Mouse (Mus musculus): ENCODE measurements around the gene Gnaz. TPM values are rescaled to one million over a fixed set of nuclear protein-coding genes. Genes with fewer than 3 reads are reported as not detected.

Gnaz gene
- polyA plus RNA-seq, 1 experiment from 2014 or later = 3.7 TPM

- no peaks in the 10 kb centered on the region for H3K9me3 ChIP-seq (ENCODE audit: low read length)
- H3K4me2 ChIP-seq (ENCODE audit: low read depth, low read length) = peak overlapping the region; percentile 33; the same call in 1 of the 2 replicates
- H3K9ac ChIP-seq (replicated peaks) = no peak overlapping the region
- H3K27me3 ChIP-seq (ENCODE audit: insufficient read depth, low read length) = no peaks in the 10 kb centered on the region
- H3K4me1 ChIP-seq (ENCODE audit: insufficient read depth) = peaks cover 42% of the 10 kb centered on the region
- TF ChIP-seq EP300 (IDR thresholded peaks at IDR 0.05; ENCODE audit: low read depth) = no peak
- TF ChIP-seq CTCF (IDR thresholded peaks at IDR 0.05; ENCODE audit: low read depth) = no peak
- 59% methylated on average over 8 of the region's 8 CpGs for WGBS (ENCODE audit: insufficient replicate concordance)
- ATAC-seq (peak; percentile 46), DNase-seq (peak; percentile 48)
- H3K4me3 ChIP-seq (ENCODE audit: low read depth, low read length) = no peak overlapping the region
- no peaks in the 10 kb centered on the region for H3K36me3 ChIP-seq (replicated peaks; ENCODE audit: insufficient read depth, low read length)
- peak overlapping the region; percentile 44 for H3K27ac ChIP-seq (ENCODE audit: low read depth)
Observed at GRCm38 (mm10) chr10:75052902-75053301, 85.9 kb downstream of the Gnaz start.

DNA sequence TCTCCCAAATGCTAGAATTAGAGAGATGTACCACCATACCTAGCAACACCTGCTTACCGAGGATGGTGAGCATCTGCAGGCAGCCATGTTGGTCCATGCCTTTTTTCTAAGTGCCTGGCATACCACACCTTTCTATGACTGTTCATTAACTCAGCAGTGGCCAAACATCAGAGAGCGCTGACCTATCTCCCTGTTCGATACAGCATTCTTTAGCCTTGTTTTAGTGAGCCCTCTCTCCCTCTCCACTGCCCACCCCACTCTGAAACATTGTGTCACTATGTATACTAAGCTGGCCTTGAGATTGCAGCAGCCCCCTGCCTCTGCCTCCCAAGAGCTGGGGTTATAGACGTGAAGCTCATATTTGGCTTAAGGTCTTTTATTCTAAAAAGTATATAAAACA is 86.7 kb downstream of the Gnaz start:
- Histone ChIP-seq H3K9me3 (ENCODE audit: low read length) (no peaks in the 10 kb centered on the region), H3K9ac (replicated peaks) (no peak overlapping the region), H3K4me1 (ENCODE audit: insufficient read depth) (peaks cover 42% of the 10 kb centered on the region), H3K27me3 (ENCODE audit: insufficient read depth, low read length) (no peaks in the 10 kb centered on the region), H3K36me3 (replicated peaks; ENCODE audit: insufficient read depth, low read length) (no peaks in the 10 kb centered on the region), H3K27ac (ENCODE audit: low read depth) (peak overlapping the region; percentile 64), H3K4me3 (ENCODE audit: low read depth, low read length) (no peak overlapping the region), H3K4me2 (ENCODE audit: low read depth, low read length) (no peak overlapping the region)
- peak; percentile 81 for ATAC-seq
- 53% methylated on average over 4 of the region's 4 CpGs for WGBS (ENCODE audit: insufficient replicate concordance)
- TF ChIP-seq CTCF (IDR thresholded peaks at IDR 0.05; ENCODE audit: low read depth) (no peak), EP300 (IDR thresholded peaks at IDR 0.05; ENCODE audit: low read depth) (no peak)
- DNase-seq = no peak

GRCm38 (mm10) chr10:75054125-75054524 is 87.1 kb downstream of the Gnaz start:
- no peaks in the 10 kb centered on the region for H3K36me3 ChIP-seq (replicated peaks; ENCODE audit: insufficient read depth, low read length)
- H3K4me3 ChIP-seq (ENCODE audit: low read depth, low read length) = no peak overlapping the region
- no peaks in the 10 kb centered on the region for H3K27me3 ChIP-seq (ENCODE audit: insufficient read depth, low read length)
- H3K9ac ChIP-seq (replicated peaks) = no peak overlapping the region; the same call in 1 of the 2 replicates
- WGBS (ENCODE audit: insufficient replicate concordance) = 16% methylated on average over 6 of the region's 6 CpGs
- no peak for DNase-seq
- peak; percentile 48 for ATAC-seq
- no peak for TF ChIP-seq EP300 (IDR thresholded peaks at IDR 0.05; ENCODE audit: low read depth)
- no peak for TF ChIP-seq CTCF (IDR thresholded peaks at IDR 0.05; ENCODE audit: low read depth)
- peaks cover 42% of the 10 kb centered on the region for H3K4me1 ChIP-seq (ENCODE audit: insufficient read depth)
- H3K9me3 ChIP-seq (ENCODE audit: low read length) = no peaks in the 10 kb centered on the region
- H3K27ac ChIP-seq (ENCODE audit: low read depth) = peak overlapping the region; percentile 64
- no peak overlapping the region for H3K4me2 ChIP-seq (ENCODE audit: low read depth, low read length)

GRCm38 (mm10) chr10:75055672-75056071 is 88.7 kb downstream of the Gnaz start:
- Histone ChIP-seq H3K4me3 (ENCODE audit: low read depth, low read length) (no peak overlapping the region), H3K36me3 (replicated peaks; ENCODE audit: insufficient read depth, low read length) (no peaks in the 10 kb centered on the region), H3K4me1 (ENCODE audit: insufficient read depth) (peaks cover 50% of the 10 kb centered on the region), H3K9me3 (ENCODE audit: low read length) (no peaks in the 10 kb centered on the region), H3K4me2 (ENCODE audit: low read depth, low read length) (no peak overlapping the region), H3K27me3 (ENCODE audit: insufficient read depth, low read length) (no peaks in the 10 kb centered on the region), H3K27ac (ENCODE audit: low read depth) (0 out of 2 replicates have a peak overlapping the region, but pooled peaks have one; percentile 1), H3K9ac (replicated peaks) (no peak overlapping the region)
- no peak for TF ChIP-seq CTCF (IDR thresholded peaks at IDR 0.05; ENCODE audit: low read depth)
- TF ChIP-seq EP300 (IDR thresholded peaks at IDR 0.05; ENCODE audit: low read depth) = no peak
- DNase-seq (peak; percentile 41), ATAC-seq (0 out of 2 replicates have a peak, but pooled peaks have one; percentile 1)
- 50% methylated on average over 5 of the region's 5 CpGs for WGBS (ENCODE audit: insufficient replicate concordance)

DNA sequence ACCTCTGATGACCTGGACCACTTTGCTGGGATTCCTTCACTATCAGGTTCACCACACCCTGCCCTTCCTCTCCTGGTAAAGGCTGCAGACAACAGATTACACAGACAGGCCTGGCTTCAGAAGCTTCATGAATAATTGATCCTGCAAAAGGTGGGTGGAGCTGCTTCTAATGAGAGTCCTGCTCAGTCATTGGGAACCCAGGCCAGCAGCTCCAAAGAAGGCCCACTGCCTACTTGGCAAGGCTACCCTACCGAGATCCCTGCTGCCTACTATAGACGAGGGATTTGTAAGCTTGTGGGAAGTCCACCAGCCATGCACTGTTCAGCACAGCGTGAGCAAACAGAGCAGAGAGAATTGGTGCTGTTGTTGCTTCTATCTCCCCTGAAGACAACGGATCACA is 89.3 kb downstream of the Gnaz start:
- WGBS (ENCODE audit: insufficient replicate concordance) = 39% methylated on average over 4 of the region's 4 CpGs
- H3K9ac ChIP-seq (replicated peaks) = no peak overlapping the region
- no peaks in the 10 kb centered on the region for H3K36me3 ChIP-seq (replicated peaks; ENCODE audit: insufficient read depth, low read length)
- no peak for TF ChIP-seq EP300 (IDR thresholded peaks at IDR 0.05; ENCODE audit: low read depth)
- TF ChIP-seq CTCF (IDR thresholded peaks at IDR 0.05; ENCODE audit: low read depth) = no peak
- no peak overlapping the region for H3K4me2 ChIP-seq (ENCODE audit: low read depth, low read length)
- no peaks in the 10 kb centered on the region for H3K9me3 ChIP-seq (ENCODE audit: low read length)
- no peak overlapping the region for H3K4me3 ChIP-seq (ENCODE audit: low read depth, low read length)
- H3K27me3 ChIP-seq (ENCODE audit: insufficient read depth, low read length) = no peaks in the 10 kb centered on the region
- ATAC-seq = no peak
- no peak for DNase-seq
- no peak overlapping the region for H3K27ac ChIP-seq (ENCODE audit: low read depth)
- peaks cover 50% of the 10 kb centered on the region for H3K4me1 ChIP-seq (ENCODE audit: insufficient read depth)

DNA sequence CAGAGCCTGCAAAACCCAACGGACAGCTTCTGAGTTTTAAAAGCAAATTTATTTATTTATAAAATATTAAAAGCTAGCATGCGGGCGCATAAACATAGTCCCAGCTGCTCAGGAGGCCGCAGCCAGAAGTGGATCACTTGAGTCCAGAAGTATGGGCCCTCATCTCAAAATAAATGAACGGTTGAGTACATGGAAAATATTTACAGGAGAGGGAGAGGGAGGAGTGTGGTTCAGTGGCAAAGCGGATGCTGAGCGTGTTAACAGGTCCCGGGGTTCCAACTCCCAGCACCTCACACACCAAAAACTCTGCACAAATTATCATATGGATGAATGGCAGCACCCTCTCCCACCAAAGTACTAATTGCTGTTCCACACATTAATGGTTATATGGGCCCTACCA is 91.4 kb downstream of the Gnaz start:
- no peaks in the 10 kb centered on the region for H3K9me3 ChIP-seq (ENCODE audit: low read length)
- peaks cover 8% of the 10 kb centered on the region; the same call in 1 of the 2 replicates for H3K27me3 ChIP-seq (ENCODE audit: insufficient read depth, low read length)
- ATAC-seq = no peak
- peaks cover 56% of the 10 kb centered on the region for H3K4me1 ChIP-seq (ENCODE audit: insufficient read depth)
- H3K4me3 ChIP-seq (ENCODE audit: low read depth, low read length) = no peak overlapping the region
- H3K9ac ChIP-seq (replicated peaks) = no peak overlapping the region
- DNase-seq = no peak
- no peak overlapping the region for H3K27ac ChIP-seq (ENCODE audit: low read depth)
- no peak overlapping the region for H3K4me2 ChIP-seq (ENCODE audit: low read depth, low read length)
- 75% methylated on average over 8 of the region's 8 CpGs for WGBS (ENCODE audit: insufficient replicate concordance)
- TF ChIP-seq CTCF (IDR thresholded peaks at IDR 0.05; ENCODE audit: low read depth) (no peak), EP300 (IDR thresholded peaks at IDR 0.05; ENCODE audit: low read depth) (no peak)
- H3K36me3 ChIP-seq (replicated peaks; ENCODE audit: insufficient read depth, low read length) = no peaks in the 10 kb centered on the region

Measured in liver, postnatal 0 days (tissue).